Mouse (Mus musculus): ENCODE measurements around the gene Pmm2. TPM values are rescaled to one million over a fixed set of nuclear protein-coding genes. Genes with fewer than 3 reads are reported as not detected.
A peak's percentile ranks its signal among the peaks of the same experiment; 100 is the strongest.

The Pmm2 gene
- polyA plus RNA-seq, 1 experiment from 2014 or later = 49.6 TPM

- H3K27me3 ChIP-seq = no peaks in the 10 kb centered on the region
- no peak for ATAC-seq (replicated peaks)
- no peak overlapping the region for H3K27ac ChIP-seq (replicated peaks)
- H3K9me3 ChIP-seq = no peaks in the 10 kb centered on the region
- H3K4me1 ChIP-seq = peaks cover 3% of the 10 kb centered on the region; the same call in 1 of the 2 replicates
- H3K9ac ChIP-seq (replicated peaks) = no peak overlapping the region
- peaks cover 24% of the 10 kb centered on the region for H3K36me3 ChIP-seq
- H3K4me2 ChIP-seq (replicated peaks) = no peak overlapping the region
- H3K4me3 ChIP-seq = no peak overlapping the region
- 85% methylated on average over 11 of the region's 11 CpGs for WGBS
These were observed 49.5 kb downstream of the Pmm2 start for GRCm38 (mm10) chr16:8686871-8687535.

- H3K36me3 ChIP-seq = peaks cover 30% of the 10 kb centered on the region
- no peaks in the 10 kb centered on the region for H3K9me3 ChIP-seq
These were observed 50.2 kb downstream of the Pmm2 start for GRCm38 (mm10) chr16:8687559-8688112.

GRCm38 (mm10) chr16:8689979-8690656 is 52.6 kb downstream of the Pmm2 start:
- H3K4me3 ChIP-seq = no peak overlapping the region
- no peaks in the 10 kb centered on the region for H3K9me3 ChIP-seq
- peak; percentile 53 for ATAC-seq (replicated peaks)
- H3K36me3 ChIP-seq = peaks cover 55% of the 10 kb centered on the region
- no peak overlapping the region for H3K9ac ChIP-seq (replicated peaks)
- H3K4me1 ChIP-seq = peaks cover 3% of the 10 kb centered on the region; the same call in 1 of the 2 replicates
- 72% methylated on average over 11 of the region's 11 CpGs for WGBS
- no peak overlapping the region for H3K4me2 ChIP-seq (replicated peaks)
- H3K27me3 ChIP-seq = no peaks in the 10 kb centered on the region
- 0 out of 2 replicates have a peak overlapping the region, but pooled peaks have one; percentile 8 for H3K27ac ChIP-seq (replicated peaks)

More at GRCm38 (mm10) chr16:8687559-8688112, 50.2 kb downstream of the Pmm2 start:
- Histone ChIP-seq H3K9ac (replicated peaks) (no peak overlapping the region), H3K27me3 (no peaks in the 10 kb centered on the region), H3K4me2 (replicated peaks) (no peak overlapping the region), H3K4me3 (no peak overlapping the region), H3K27ac (replicated peaks) (no peak overlapping the region), H3K4me1 (peaks cover 3% of the 10 kb centered on the region; the same call in 1 of the 2 replicates)
- no peak for ATAC-seq (replicated peaks)

GRCm38 (mm10) chr16:8691206-8691605 is 53.7 kb downstream of the Pmm2 start:
- WGBS = 89% methylated on average over 7 of the region's 7 CpGs
- H3K4me2 ChIP-seq (replicated peaks) = no peak overlapping the region
- no peak overlapping the region for H3K4me3 ChIP-seq
- H3K4me1 ChIP-seq = peaks cover 3% of the 10 kb centered on the region; the same call in 1 of the 2 replicates
- peaks cover 66% of the 10 kb centered on the region for H3K36me3 ChIP-seq
- no peak overlapping the region for H3K27ac ChIP-seq (replicated peaks)
- no peaks in the 10 kb centered on the region for H3K9me3 ChIP-seq
- no peaks in the 10 kb centered on the region for H3K27me3 ChIP-seq
- ATAC-seq (replicated peaks) = no peak
- no peak overlapping the region for H3K9ac ChIP-seq (replicated peaks)

- Histone ChIP-seq H3K9me3 (no peaks in the 10 kb centered on the region), H3K27me3 (no peaks in the 10 kb centered on the region), H3K4me1 (no peaks in the 10 kb centered on the region), H3K9ac (replicated peaks) (no peak overlapping the region), H3K4me2 (replicated peaks) (no peak overlapping the region), H3K36me3 (peaks cover 92% of the 10 kb centered on the region), H3K27ac (replicated peaks) (no peak overlapping the region), H3K4me3 (no peak overlapping the region)
- no peak for ATAC-seq (replicated peaks)
- 87% methylated on average over 8 of the region's 8 CpGs for WGBS
These were observed 62.1 kb downstream of the Pmm2 start for GRCm38 (mm10) chr16:8699556-8699955.

GRCm38 (mm10) chr16:8700586-8700985 is 63.1 kb downstream of the Pmm2 start:
- 78% methylated on average over 3 of the region's 3 CpGs for WGBS
- peaks cover 90% of the 10 kb centered on the region for H3K36me3 ChIP-seq
- no peak for ATAC-seq (replicated peaks)
- no peak overlapping the region for H3K27ac ChIP-seq (replicated peaks)
- H3K27me3 ChIP-seq = no peaks in the 10 kb centered on the region
- H3K4me3 ChIP-seq = no peak overlapping the region
- no peaks in the 10 kb centered on the region for H3K9me3 ChIP-seq
- no peak overlapping the region for H3K9ac ChIP-seq (replicated peaks)
- no peak overlapping the region for H3K4me2 ChIP-seq (replicated peaks)
- no peaks in the 10 kb centered on the region for H3K4me1 ChIP-seq

- H3K9me3 ChIP-seq = no peaks in the 10 kb centered on the region
These were observed 74.5 kb downstream of the Pmm2 start for GRCm38 (mm10) chr16:8711998-8712397.

More at GRCm38 (mm10) chr16:8711998-8712397, 74.5 kb downstream of the Pmm2 start:
- Histone ChIP-seq H3K9ac (replicated peaks) (no peak overlapping the region), H3K27me3 (no peaks in the 10 kb centered on the region), H3K36me3 (peaks cover 70% of the 10 kb centered on the region), H3K27ac (replicated peaks) (no peak overlapping the region), H3K4me2 (replicated peaks) (no peak overlapping the region), H3K4me1 (0 out of 2 replicates have a peak, but pooled peaks cover 2% of the 10 kb centered on the region), H3K4me3 (no peak overlapping the region)
- ATAC-seq (replicated peaks) = no peak
- 68% methylated on average over 9 of the region's 9 CpGs for WGBS

Small RNA genes within 50 kb of the gene (microRNA-seq; reads per million reads assigned to microRNA genes)
- gene Gm22137 = not detected

Other genes starting within 250 kb of the Pmm2 start
- gene Tmem114, start 212.5 kb upstream of the Pmm2 start, polyA plus RNA-seq (2015; fragmentation: Nextera tagmentation; extraction: Ambion mirVana) = not detected in 2 replicates
- gene Mettl22, start 166.9 kb upstream of the Pmm2 start, polyA plus RNA-seq (2015; fragmentation: Nextera tagmentation; extraction: Ambion mirVana) = 32.2 and 36.1 TPM in 2 replicates
- gene Abat, start 124.2 kb upstream of the Pmm2 start, polyA plus RNA-seq (2015; fragmentation: Nextera tagmentation; extraction: Ambion mirVana) = 48.4 and 51.0 TPM in 2 replicates
- gene Tmem186, start within 50 bp of the Pmm2 start, polyA plus RNA-seq (2015; fragmentation: Nextera tagmentation; extraction: Ambion mirVana) = 24.8 and 25.9 TPM in 2 replicates
- 183 and 199 TPM in 2 replicates for gene Carhsp1, start 34.5 kb downstream of the Pmm2 start, polyA plus RNA-seq (2015; fragmentation: Nextera tagmentation; extraction: Ambion mirVana)
- not detected in 2 replicates for gene Gm5767, start 43.1 kb downstream of the Pmm2 start, polyA plus RNA-seq (2015; fragmentation: Nextera tagmentation; extraction: Ambion mirVana)
- 31.7 and 38.5 TPM in 2 replicates for gene Usp7, start 154.6 kb downstream of the Pmm2 start, polyA plus RNA-seq (2015; fragmentation: Nextera tagmentation; extraction: Ambion mirVana)
- 31.6 and 33.6 TPM in 2 replicates for gene 1810013L24Rik, start 192.4 kb downstream of the Pmm2 start, polyA plus RNA-seq (2015; fragmentation: Nextera tagmentation; extraction: Ambion mirVana)